Mouse (Mus musculus) liver, adult 2 months (tissue): ENCODE measurements at regions not wholly inside any gene's neighbourhood (a gene's known extent, or its start where the extent isn't known, plus 50 kb on each side); places are given as distances from the start of the nearest gene placed in this dataset.

Experiments
- DNase-seq: peaks from one replicate; pipeline ENCODE4 v3.0.0-alpha.2; 2011; ENCODE audit warnings: low read depth, low spot score; ENCODE audit errors: extremely low read depth
- H3K27ac ChIP-seq: fragments of 200-500 bp; replicated peaks from 2 replicates; pipeline ENCODE4 v1.5.1; 2012; ENCODE audit warnings: low read depth, mild to moderate bottlenecking, control low read depth, inconsistent platforms, low read length; ENCODE audit not compliant: insufficient read depth
- H3K27me3 ChIP-seq: fragments of 200-500 bp; 2 replicates; pipeline ENCODE4 v1.6.1; 2012; ENCODE audit warnings: mild to moderate bottlenecking, moderate library complexity, low read length, inconsistent platforms; ENCODE audit not compliant: control insufficient read depth, insufficient read depth
- H3K36me3 ChIP-seq: fragments of 200-500 bp; 2 replicates; pipeline ENCODE4 v1.6.1; 2012; ENCODE audit warnings: low read length, inconsistent platforms; ENCODE audit not compliant: control insufficient read depth, insufficient read depth
- H3K4me1 ChIP-seq: fragments of 200-500 bp; 2 replicates; pipeline ENCODE4 v1.6.1; 2011; ENCODE audit warnings: low read length; ENCODE audit not compliant: control insufficient read depth, insufficient read depth
- H3K4me3 ChIP-seq: fragments of 200-500 bp; 2 replicates; pipeline ENCODE4 v1.5.1; 2011; ENCODE audit warnings: low read depth, mild to moderate bottlenecking, control low read depth, low read length, moderate library complexity; ENCODE audit not compliant: insufficient read depth
- H3K79me2 ChIP-seq: fragments of 200-500 bp; 2 replicates; pipeline ENCODE4 v1.6.1; 2012; ENCODE audit warnings: inconsistent platforms, mild to moderate bottlenecking, low read length, moderate library complexity; ENCODE audit not compliant: control insufficient read depth, insufficient read depth
- H3K9ac ChIP-seq: fragments of 200-500 bp; 2 replicates; pipeline ENCODE4 v1.6.1; 2012; ENCODE audit warnings: low read depth, mild to moderate bottlenecking, control low read depth, inconsistent platforms, low read length
- CTCF ChIP-seq: fragments of 200-500 bp; IDR thresholded peaks from 2 replicates; pipeline ENCODE4 v1.5.1; 2011; ENCODE audit warnings: low read depth, low read length, control low read depth
- POLR2A ChIP-seq: fragments of 200-500 bp; IDR thresholded peaks from 2 replicates; pipeline ENCODE4 v1.6.1; 2011; ENCODE audit warnings: low read length, control low read depth; ENCODE audit not compliant: insufficient read depth; ENCODE audit errors: extremely low read depth
- WGBS: fragments of 180-500 bp; shearing (Covaris S2); methylation state at CpG from one replicate; pipeline ENCODE4 v1.1.7; 2018; 5-methylcytosine and 5-hydroxymethylcytosine counted together

- no peak overlapping the region for H3K4me3 ChIP-seq
- DNase-seq, result no peak
- no peak overlapping the region for H3K9ac ChIP-seq
- TF ChIP-seq POLR2A, result no peak
- no peak for TF ChIP-seq CTCF
- no peaks in the 10 kb centered on the region for H3K4me1 ChIP-seq
- H3K27ac ChIP-seq, result no peak overlapping the region
- no peaks in the 10 kb centered on the region for H3K36me3 ChIP-seq
- WGBS, result 83% methylated on average over 4 of the region's 4 CpGs
- no peaks in the 10 kb centered on the region for H3K79me2 ChIP-seq
- no peaks in the 10 kb centered on the region for H3K27me3 ChIP-seq
Measured at GRCm38 (mm10) chrX:47622881-47623613, 269.7 kb downstream of the Smarca1 start.

GRCm38 (mm10) chrX:47612364-47612763 is 280.4 kb downstream of the Smarca1 start:
- Histone ChIP-seq H3K4me3 (no peak overlapping the region), H3K4me1 (no peaks in the 10 kb centered on the region), H3K36me3 (no peaks in the 10 kb centered on the region), H3K27me3 (no peaks in the 10 kb centered on the region), H3K27ac (no peak overlapping the region), H3K79me2 (no peaks in the 10 kb centered on the region), H3K9ac (no peak overlapping the region)
- WGBS, result 88% methylated on average over 1 of the region's 1 CpGs
- no peak for DNase-seq
- TF ChIP-seq CTCF, result no peak
- no peak for TF ChIP-seq POLR2A
